Mouse (Mus musculus): ENCODE results near the gene Rora.

Rora gene

DNA sequence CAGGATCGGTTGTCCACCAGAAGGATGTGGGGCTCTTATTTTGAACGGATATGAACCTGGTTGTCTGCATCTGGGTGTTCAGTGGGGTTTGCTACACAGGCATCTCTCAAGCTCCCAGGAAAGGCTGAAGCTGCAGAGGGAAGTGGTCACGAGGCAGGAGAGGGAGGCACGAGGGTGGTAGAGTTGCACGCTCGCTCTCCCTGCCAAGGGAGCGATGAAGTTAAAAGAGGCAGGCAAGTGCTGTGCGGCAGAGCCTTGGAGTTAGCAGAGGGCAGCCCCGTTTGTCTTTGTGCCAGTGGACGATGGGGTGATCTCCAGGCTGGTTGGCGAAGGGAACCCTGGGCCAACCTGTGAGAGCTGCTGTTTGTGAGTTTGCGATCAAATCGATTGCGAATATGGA is 496.6 kb downstream of the Rora start:
- no peak for DNase-seq (ENCODE audit: low spot score)

DNA sequence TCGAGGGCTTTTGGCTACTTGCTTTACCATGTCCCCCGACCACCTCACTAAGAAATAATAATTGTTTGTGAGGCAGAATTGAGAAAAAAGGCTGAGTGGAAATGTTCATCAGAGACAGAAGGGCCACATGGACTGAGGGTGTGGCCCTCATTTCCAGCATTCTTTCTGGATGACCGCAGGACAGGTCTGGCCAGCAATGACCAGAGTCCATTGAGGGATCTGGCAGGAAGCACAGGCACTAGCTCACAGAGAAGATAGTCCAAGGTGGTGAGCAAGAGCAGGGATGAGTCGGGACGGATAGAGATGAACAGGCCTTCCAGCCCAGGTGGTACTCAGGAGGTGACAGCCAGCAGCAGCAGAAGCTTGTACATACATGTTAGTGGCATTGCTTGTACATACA is 501.1 kb downstream of the Rora start:
- no peak for DNase-seq (ENCODE audit: low spot score)

DNA sequence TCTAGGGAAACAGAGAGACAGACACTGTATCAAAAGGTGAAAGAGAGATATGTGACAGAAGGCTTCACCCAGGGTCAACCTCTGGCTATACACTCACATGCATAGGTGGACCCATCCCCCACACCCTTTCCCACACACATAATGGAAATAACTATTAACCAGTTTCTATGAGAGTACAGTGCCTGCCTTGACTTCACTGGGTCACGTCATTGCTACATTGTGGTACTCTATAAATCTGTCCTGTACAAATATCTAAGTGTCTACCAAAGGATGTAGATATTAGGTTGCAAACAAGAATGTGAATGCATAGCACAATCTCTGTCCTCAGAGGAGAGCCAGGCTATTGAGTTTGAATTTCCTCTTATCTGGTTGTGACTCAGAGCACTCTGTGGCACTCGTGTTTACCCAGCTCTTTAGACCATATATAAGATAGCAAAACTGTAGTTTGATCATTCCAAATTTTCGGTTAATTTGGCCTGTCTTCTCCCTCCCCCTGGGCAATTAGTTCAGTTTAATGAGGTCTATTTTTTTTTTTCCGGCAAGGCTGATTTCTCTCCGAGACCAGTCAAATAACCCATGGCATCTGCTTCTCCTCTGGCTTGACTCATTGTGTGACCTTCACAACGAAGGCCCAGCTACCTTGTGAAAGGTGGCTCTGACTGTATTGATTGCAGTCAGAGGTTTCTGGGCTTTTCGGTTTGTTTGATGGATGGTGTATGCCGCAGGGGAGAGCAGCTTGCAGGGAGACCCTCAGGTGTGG is 502.4 kb downstream of the Rora start:
- no peak for DNase-seq (ENCODE audit: low spot score)

DNA sequence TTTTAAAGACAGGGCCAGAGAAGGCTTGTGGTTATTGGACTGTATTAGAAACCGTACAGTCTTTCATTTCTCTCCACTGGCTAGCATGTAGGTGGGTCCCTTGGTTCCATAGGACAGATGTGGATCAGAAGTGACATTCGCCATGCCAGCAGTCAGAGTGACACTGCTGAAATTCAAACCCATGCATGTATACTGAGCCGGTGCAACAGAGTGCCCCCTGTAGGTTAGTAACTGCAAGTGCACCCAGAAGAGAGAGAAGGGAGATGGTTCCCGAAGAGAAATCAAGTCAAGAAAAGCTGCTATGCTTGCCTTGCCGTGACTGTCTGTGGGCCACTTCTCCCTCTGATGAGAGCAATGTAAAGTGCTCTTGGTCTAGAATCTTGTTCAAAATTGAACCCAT is 507.2 kb downstream of the Rora start:
- no peak for DNase-seq (ENCODE audit: low spot score)

DNA sequence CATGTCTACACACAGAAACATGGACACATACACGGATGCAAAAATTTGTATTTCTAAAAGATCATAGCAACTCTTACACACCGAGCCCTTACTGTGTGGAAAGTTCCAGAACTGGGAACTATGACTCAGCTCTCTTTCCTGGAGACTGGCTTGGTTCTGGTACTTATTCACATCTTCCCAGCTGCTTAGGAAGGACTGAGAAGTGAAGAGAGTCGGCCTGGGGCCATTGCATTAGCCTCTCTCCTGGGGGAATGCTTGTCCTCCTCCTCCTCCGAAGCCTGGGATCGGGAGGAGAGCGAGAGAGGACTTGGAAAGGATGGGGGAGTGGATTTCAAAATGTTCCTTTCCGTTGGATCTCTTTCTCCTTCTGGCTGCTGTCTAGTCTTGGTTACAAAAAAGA is 511.1 kb downstream of the Rora start:
- DNase-seq (ENCODE audit: low spot score), result no peak

- no peak for DNase-seq (ENCODE audit: low spot score)
These were observed 511.7 kb downstream of the Rora start for GRCm38 (mm10) chr9:69165096-69165836.

- no peak for DNase-seq (ENCODE audit: low spot score)
These were observed 520.5 kb downstream of the Rora start for GRCm38 (mm10) chr9:69174061-69174460.

DNA sequence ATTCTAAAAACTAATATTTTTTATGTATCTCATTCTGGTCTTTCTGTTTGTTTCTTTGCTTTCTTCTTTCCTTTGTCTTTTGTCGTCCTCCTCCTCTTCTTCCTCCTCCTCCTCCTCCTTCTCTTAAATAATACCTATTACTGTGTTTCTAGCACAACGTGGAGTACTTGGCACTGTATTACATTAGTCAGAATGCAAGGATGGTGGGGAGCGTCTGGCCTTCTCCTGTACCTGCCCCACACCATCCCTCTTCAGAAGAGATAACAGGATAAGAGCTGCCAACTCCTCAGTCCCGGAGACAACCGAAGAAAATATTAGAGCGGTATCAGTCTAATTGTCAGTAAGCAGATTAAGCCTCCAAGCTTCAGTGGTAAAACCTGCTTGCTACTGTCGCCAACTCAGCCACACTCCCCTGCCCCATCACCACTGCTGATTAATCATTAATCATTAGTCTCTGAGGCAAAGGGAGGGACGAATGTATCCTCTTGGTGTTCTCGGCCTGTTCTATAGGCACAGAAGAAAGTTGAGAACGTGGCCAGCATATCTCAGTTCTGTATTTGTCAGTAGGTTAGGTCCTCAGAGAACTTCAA is 521.0 kb downstream of the Rora start:
- no peak for DNase-seq (ENCODE audit: low spot score)

GRCm38 (mm10) chr9:69176988-69177387 is 523.4 kb downstream of the Rora start:
- DNase-seq (ENCODE audit: low spot score), result no peak

- DNase-seq (ENCODE audit: low spot score), result no peak
These were observed 525.6 kb downstream of the Rora start for GRCm38 (mm10) chr9:69179224-69179623.

DNA sequence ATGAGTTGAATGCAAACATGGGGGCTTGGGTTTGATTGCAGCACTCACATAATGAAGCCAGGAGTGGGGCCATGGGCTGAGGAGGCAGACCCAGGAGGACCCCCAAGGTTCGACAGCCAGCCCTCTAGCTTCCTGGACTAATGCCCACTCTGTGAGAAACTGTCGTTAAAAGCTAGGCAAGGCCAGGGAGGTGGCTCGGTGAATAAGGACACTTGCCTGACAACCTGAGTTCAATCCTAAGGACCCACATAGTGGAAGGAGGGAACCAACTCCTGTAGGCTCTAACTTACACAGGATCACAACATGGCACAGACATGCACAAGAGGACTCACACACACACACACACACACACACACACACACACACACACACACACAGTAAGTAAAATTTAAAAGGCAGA is 527.4 kb downstream of the Rora start:
- no peak for DNase-seq (ENCODE audit: low spot score)

GRCm38 (mm10) chr9:69181411-69181810 is 527.8 kb downstream of the Rora start:
- DNase-seq (ENCODE audit: low spot score), result no peak

DNA sequence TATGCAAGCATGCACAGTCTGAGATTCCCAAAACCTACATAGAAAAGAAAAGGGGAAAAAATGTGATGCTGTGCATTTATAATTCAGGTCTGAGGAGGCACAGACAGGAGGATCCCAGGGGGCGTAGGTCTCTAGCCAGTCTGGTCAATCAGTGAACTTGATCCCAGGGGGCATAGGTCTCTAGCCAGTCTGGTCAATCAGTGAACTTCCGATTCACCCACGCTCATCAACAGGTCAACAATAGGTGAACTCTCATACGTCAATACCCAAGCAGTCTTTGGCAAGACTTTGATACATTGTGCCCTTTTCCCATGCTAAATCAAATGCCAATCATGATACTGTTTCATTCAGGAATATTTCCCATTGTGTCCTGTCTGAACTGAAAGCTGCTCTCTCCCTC is 530.3 kb downstream of the Rora start:
- no peak for DNase-seq (ENCODE audit: low spot score)

DNA sequence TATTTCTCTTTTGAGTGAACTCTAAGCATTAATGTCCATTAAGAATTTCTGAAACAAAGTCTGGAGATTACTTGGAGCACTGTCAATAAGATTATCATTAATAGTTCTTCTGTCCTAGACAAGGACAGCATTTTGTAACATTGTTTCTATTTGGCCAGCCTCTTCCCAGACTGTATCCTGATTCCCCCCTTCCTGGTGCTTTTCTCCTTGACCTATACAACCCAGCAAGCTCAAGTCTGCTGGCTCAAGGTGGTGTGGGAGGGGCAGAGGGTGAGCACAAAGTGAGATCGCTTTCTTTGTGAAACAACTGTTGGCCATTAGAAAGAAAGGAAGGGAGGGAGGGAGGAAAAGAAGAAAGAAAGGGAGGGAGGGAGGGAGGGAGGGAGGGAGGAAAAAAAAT is 537.1 kb downstream of the Rora start:
- DNase-seq (ENCODE audit: low spot score), result no peak

DNA sequence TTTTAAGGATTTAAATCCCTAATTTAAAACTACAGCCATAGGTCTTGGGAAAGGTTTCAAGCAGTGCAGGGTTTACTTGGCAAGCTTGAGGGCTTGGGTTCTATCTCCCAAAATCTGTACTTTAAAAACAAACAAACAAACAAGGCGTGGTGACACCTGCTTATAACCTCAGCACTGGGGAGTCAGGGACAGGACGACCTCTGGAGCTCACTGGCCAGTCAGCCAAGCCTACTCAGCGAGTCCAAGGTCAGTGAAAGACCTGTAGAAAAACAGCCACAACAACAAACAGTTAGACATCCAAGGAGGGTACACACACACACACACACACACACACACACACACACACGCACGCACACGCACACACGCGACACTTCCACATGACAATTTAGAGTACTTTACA is 538.9 kb downstream of the Rora start:
- DNase-seq (ENCODE audit: low spot score), result no peak

DNA sequence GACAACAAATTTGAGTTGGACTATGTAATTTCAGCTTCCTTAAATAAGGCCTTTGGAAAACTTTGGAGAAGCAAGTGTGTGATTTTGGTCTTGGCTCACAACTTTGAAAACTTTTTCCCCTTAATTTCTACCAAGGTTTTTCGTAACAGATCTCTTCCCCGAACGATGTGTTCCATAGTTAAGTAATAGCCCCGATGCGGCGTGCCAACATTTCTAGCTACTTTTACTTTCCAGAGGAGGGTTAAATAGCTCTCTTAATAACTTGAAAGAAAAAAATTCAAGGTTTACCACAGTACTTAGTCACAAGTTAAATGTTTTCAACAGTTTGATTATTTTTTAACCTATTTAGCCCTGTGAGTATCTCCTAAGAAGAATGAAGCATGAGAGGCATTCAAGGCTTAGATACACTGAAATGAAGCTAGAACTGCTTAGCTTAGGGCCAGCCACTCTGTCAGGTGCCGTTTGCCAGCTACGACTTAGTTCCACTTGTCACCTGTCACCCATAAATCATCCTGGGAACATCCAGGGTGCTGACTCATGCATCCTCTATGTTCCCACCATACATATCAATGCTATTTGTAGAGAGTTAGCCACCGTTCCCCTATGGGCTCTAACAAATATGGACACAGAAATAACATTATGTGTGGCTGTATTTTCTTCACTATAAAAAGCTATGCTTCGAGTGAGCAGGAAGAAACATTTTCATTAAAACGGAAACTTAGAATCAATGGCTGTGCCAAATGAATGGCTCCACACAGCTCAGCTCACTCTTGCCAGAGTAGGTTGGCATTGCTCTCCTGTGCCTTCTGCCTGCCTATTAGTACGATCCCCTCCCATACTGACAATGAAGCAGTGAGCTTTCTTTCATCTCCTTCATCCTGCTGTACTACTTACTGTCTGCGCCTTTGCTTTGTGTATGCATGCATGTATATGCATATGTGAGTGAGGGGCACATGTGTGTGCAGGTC is 541.3 kb downstream of the Rora start:
- no peak for DNase-seq (ENCODE audit: low spot score)

DNA sequence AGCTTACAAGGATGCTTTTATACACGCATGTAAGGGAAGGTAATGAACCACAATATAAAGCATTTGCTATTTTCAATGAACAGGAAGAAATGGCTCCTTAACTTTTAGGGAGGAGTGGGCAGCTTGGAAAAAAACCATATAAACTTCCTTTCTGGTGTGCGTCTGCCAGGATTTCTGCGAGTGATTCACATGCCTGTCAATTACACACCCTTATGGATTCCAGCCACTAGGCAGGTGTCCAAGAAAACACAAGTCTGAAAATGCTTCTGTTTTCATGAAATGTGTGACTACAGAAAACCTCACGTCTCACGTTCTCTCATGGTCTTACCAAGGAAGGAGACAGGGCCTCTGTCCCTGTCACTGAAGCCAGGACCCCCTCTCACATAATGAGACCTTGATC is 560.2 kb downstream of the Rora start:
- peak; percentile 18 for DNase-seq (ENCODE audit: low spot score)

GRCm38 (mm10) chr9:69224841-69225240 is 571.3 kb downstream of the Rora start:
- DNase-seq (ENCODE audit: low spot score), result no peak

- no peak for DNase-seq (ENCODE audit: low spot score)
These were observed 572.8 kb downstream of the Rora start for GRCm38 (mm10) chr9:69226424-69226823.

DNA sequence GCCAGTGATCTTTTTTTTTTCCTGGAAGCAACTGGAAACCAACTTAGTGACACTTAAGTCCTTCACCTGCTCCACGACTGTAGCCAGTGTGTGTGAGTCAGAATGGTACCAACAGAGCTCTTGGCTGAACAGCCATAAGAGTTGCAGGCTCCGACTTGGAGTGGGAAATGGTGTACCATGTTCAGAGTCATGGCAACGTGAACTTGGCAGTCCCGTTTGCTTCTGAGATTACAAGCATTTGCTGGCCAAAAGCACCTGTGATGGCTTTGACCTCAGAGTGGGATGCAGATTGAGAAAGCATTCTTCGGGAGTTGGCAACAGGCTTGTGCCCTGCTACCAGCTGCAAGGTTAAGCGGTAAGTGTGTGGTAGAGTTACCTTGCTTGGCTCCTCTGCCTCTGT is 574.2 kb downstream of the Rora start:
- no peak for DNase-seq (ENCODE audit: low spot score)

DNA sequence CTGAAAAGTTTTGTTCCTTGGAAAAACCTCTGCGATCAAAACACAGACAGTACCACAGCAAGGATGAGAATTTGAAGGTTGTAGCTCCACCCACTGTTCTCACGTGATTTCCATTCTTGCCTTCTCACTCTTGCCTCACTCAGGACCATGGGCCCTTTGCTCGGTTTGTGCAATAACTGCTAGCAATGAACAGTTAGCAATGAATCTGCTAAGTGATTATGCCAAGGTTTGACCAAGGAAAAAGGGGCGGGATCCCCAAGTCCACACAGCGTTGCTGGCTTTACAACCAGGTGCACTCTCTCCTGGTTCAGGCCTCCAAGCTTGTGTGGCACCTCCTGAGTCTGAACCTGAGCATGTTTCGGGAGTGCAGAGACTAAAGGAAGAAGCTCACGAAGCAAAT is 576.3 kb downstream of the Rora start:
- DNase-seq (ENCODE audit: low spot score), result no peak

DNA sequence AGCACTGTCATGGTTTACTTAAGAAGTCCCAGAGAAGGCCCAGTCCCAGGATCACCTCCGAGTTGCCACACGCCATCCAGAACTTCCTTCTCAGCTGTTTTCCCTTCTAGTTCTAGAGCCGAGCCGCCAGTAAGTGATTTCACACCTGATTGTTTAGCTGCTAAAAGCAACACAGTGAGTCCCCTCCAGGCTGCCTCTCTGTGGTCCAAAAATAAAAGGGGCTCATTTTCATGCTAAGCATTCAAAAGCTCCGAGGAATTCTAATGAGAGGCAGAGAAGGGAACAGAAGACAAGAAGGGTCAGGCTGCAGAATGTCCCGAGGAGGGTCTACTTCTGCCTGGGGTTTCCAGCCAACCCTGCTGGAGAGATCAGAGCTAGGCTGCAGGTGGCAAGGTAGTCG is 580.9 kb downstream of the Rora start:
- no peak for DNase-seq (ENCODE audit: low spot score)

Data from layer of hippocampus, adult 11-12 months (tissue).